Mouse (Mus musculus): ENCODE data around the gene Arf6.

- no peak for TF ChIP-seq EP300 (IDR thresholded peaks at IDR 0.05; ENCODE audit: low read depth)
- no peak for TF ChIP-seq CTCF (IDR thresholded peaks at IDR 0.05; ENCODE audit: low read depth)
Observed at GRCm38 (mm10) chr12:69389273-69389938, 17.5 kb downstream of the Arf6 start.

Data from liver, postnatal 0 days (tissue).